Comparison of ENCODE assay signal across 7 mouse cellular contexts in genomic region chr15:96708976-96709490, GRCm38 (mm10). TPM values are rescaled to one million over a fixed set of nuclear protein-coding genes. Genes with fewer than 3 reads are reported as not detected.
DNase-seq lines count a peak whose midpoint lies in the region; ATAC-seq and TF ChIP-seq lines count a peak whose summit lies in the region.

No protein-coding gene starts in this region.

- peak overlapping the region; percentile 11; the same call in 1 of the 2 replicates for H3K27ac ChIP-seq in thymus, adult 2 months (ENCODE audit: control insufficient read depth, insufficient read depth, low read length)
- H3K27ac ChIP-seq in embryonic facial prominence, embryonic 12.5 days, result peak overlapping the region; percentile 96
- H3K27ac ChIP-seq in hindbrain, embryonic 16.5 days (ENCODE audit: low read depth, low read length), result peak overlapping the region; percentile 93
- H3K27ac ChIP-seq in midbrain, embryonic 11.5 days (ENCODE audit: low read depth, low read length), result peak overlapping the region; percentile 47; the same call in 1 of the 2 replicates

- H3K4me2 ChIP-seq in embryonic facial prominence, embryonic 12.5 days (replicated peaks), result peak overlapping the region; percentile 65
- H3K4me2 ChIP-seq in hindbrain, embryonic 16.5 days (ENCODE audit: low read length), result peak overlapping the region; percentile 90
- peak overlapping the region; percentile 62 for H3K4me2 ChIP-seq in midbrain, embryonic 11.5 days

- no peak for DNase-seq in thymus, adult 2 months
- no peak for DNase-seq in thymus, postnatal 0 days (ENCODE audit: low spot score)
- DNase-seq in midbrain, embryonic 11.5 days (ENCODE audit: low spot score, missing footprints), result no peak
- no peak for DNase-seq in Muller cell, postnatal 12 days (ENCODE audit: inconsistent ontology term)

- peak overlapping the region; percentile 44 for H3K4me3 ChIP-seq in thymus, adult 2 months (ENCODE audit: control insufficient read depth, insufficient read depth, low read length)
- peak overlapping the region; percentile 51 for H3K4me3 ChIP-seq in embryonic facial prominence, embryonic 12.5 days
- peak overlapping the region; percentile 65 for H3K4me3 ChIP-seq in hindbrain, embryonic 16.5 days (ENCODE audit: low read length)
- H3K4me3 ChIP-seq in midbrain, embryonic 11.5 days (ENCODE audit: low read depth, low read length), result peak overlapping the region; percentile 40

- no peaks in the 10 kb centered on the region for H3K36me3 ChIP-seq in thymus, adult 2 months (ENCODE audit: control insufficient read depth, insufficient read depth, low read length)
- H3K36me3 ChIP-seq in embryonic facial prominence, embryonic 12.5 days, result no peaks in the 10 kb centered on the region
- no peaks in the 10 kb centered on the region for H3K36me3 ChIP-seq in hindbrain, embryonic 16.5 days (ENCODE audit: control insufficient read depth, insufficient read depth, low read length)
- no peaks in the 10 kb centered on the region for H3K36me3 ChIP-seq in midbrain, embryonic 11.5 days (ENCODE audit: control insufficient read depth, insufficient read depth, low read length)

- no peak for ATAC-seq in embryonic facial prominence, embryonic 12.5 days (ENCODE audit: insufficient number of reproducible peaks, insufficient read depth, low FRiP score, low TSS enrichment)
- peak; percentile 84 for ATAC-seq in hindbrain, embryonic 16.5 days
- peak; percentile 20 for ATAC-seq in midbrain, embryonic 11.5 days (ENCODE audit: low FRiP score)
- ATAC-seq in megakaryocyte-erythroid progenitor cell, adult 5-6 weeks (replicated peaks; ENCODE audit: low FRiP score, low TSS enrichment, poor library complexity, severe bottlenecking), result no peak

- no peak for TF ChIP-seq CTCF in thymus, adult 2 months (IDR thresholded peaks at IDR 0.05; ENCODE audit: borderline replicate concordance, control insufficient read depth, extremely low read depth, insufficient read depth, low read length, poor library complexity)

- H3K4me1 ChIP-seq in thymus, adult 2 months (replicated peaks; ENCODE audit: control insufficient read depth, insufficient read depth, low read length), result peaks cover 10% of the 10 kb centered on the region
- H3K4me1 ChIP-seq in embryonic facial prominence, embryonic 12.5 days, result peaks cover 8% of the 10 kb centered on the region
- H3K4me1 ChIP-seq in hindbrain, embryonic 16.5 days (ENCODE audit: control insufficient read depth, insufficient read depth, low read depth, low read length), result no peaks in the 10 kb centered on the region
- peaks cover 7% of the 10 kb centered on the region; the same call in 1 of the 2 replicates for H3K4me1 ChIP-seq in midbrain, embryonic 11.5 days (ENCODE audit: control insufficient read depth, insufficient read depth, low read length)

- WGBS in thymus, adult 2 months, result 24% methylated on average over 14 of the region's 14 CpGs
- WGBS in embryonic facial prominence, embryonic 12.5 days, result 27% methylated on average over 14 of the region's 14 CpGs
- WGBS in hindbrain, embryonic 16.5 days, result 22% methylated on average over 14 of the region's 14 CpGs
- 36% methylated on average over 14 of the region's 14 CpGs for WGBS in midbrain, embryonic 11.5 days

- H3K27me3 ChIP-seq in thymus, adult 2 months (ENCODE audit: control insufficient read depth, insufficient read depth, low read length), result no peaks in the 10 kb centered on the region
- H3K27me3 ChIP-seq in embryonic facial prominence, embryonic 12.5 days, result no peaks in the 10 kb centered on the region
- H3K27me3 ChIP-seq in hindbrain, embryonic 16.5 days (replicated peaks; ENCODE audit: control insufficient read depth, insufficient read depth, low read length), result no peaks in the 10 kb centered on the region
- no peaks in the 10 kb centered on the region for H3K27me3 ChIP-seq in midbrain, embryonic 11.5 days (ENCODE audit: control insufficient read depth, insufficient read depth, low read length)

- TF ChIP-seq POLR2A in thymus, adult 2 months (IDR thresholded peaks at IDR 0.05; ENCODE audit: control insufficient read depth, extremely low read depth, insufficient read depth, low read length, poor library complexity), result no peak

- no peaks in the 10 kb centered on the region for H3K9me3 ChIP-seq in embryonic facial prominence, embryonic 12.5 days
- no peaks in the 10 kb centered on the region for H3K9me3 ChIP-seq in hindbrain, embryonic 16.5 days (ENCODE audit: control insufficient read depth, low read length)
- no peaks in the 10 kb centered on the region for H3K9me3 ChIP-seq in midbrain, embryonic 11.5 days (ENCODE audit: control insufficient read depth, low read length)

- peak overlapping the region; percentile 63 for H3K9ac ChIP-seq in embryonic facial prominence, embryonic 12.5 days
- H3K9ac ChIP-seq in hindbrain, embryonic 16.5 days (ENCODE audit: low read depth, low read length), result peak overlapping the region; percentile 91
- peak overlapping the region; percentile 69 for H3K9ac ChIP-seq in midbrain, embryonic 11.5 days (ENCODE audit: low read length)

RNA-seq across cellular contexts. Expression of gene Slc38a2, which starts 9.5 kb away (rescaled TPM):
- 105 and 110 TPM in 2 replicates for polyA plus RNA-seq in thymus, adult 2 months (2012; rRNA removed)
- 94.1 and 95.8 TPM in 2 replicates for polyA plus RNA-seq in thymus, postnatal 0 days (2015; fragmentation: Nextera tagmentation; extraction: Ambion mirVana)
- polyA plus RNA-seq in embryonic facial prominence, embryonic 12.5 days (2016; fragmentation: Nextera tagmentation; extraction: Ambion mirVana), result 175 and 179 TPM in 2 replicates
- 87.4 and 111 TPM in 2 replicates for polyA plus RNA-seq in hindbrain, embryonic 16.5 days (2015; fragmentation: Nextera tagmentation; extraction: Ambion mirVana)
- polyA plus RNA-seq in midbrain, embryonic 11.5 days (2014; fragmentation: Nextera tagmentation; extraction: Ambion mirVana), result 211 and 237 TPM in 2 replicates
- total RNA-seq in megakaryocyte-erythroid progenitor cell, adult 5-6 weeks (2014; fragmentation: Nextera tagmentation), result 86.7 and 86.9 TPM in 2 replicates
- total RNA-seq in megakaryocyte-erythroid progenitor cell, adult 5-6 weeks (2017), result 75.3 and 82.3 TPM in 2 replicates

Comparison
In these comparisons a context has a peak if more than half of its experiments do, and no peak if none do; other contexts are left out.
1. H3K27ac ChIP-seq: peak in every context shown above with its lines; median percentile 96 in embryonic facial prominence, embryonic 12.5 days; 93 in hindbrain, embryonic 16.5 days; 47 in midbrain, embryonic 11.5 days; 11 in thymus, adult 2 months.
2. ATAC-seq: peak in hindbrain, embryonic 16.5 days (single experiment) and midbrain, embryonic 11.5 days (single experiment); none in embryonic facial prominence, embryonic 12.5 days (single experiment) and megakaryocyte-erythroid progenitor cell, adult 5-6 weeks (single experiment).
3. Peak in every context shown above with its lines, with median percentiles within 50 percentile points of each other: H3K4me3 ChIP-seq, H3K4me2 ChIP-seq and H3K9ac ChIP-seq.